Mouse (Mus musculus) spleen, adult 18-20 months (tissue): ENCODE data around the gene Marc1.

Source experiments
- DNase-seq, 2 experiments: peaks; one replicate each; pipeline ENCODE4 v3.0.0; 2022; ENCODE audit warnings: mixed read lengths in 2 of 2

Gene Marc1

DNA sequence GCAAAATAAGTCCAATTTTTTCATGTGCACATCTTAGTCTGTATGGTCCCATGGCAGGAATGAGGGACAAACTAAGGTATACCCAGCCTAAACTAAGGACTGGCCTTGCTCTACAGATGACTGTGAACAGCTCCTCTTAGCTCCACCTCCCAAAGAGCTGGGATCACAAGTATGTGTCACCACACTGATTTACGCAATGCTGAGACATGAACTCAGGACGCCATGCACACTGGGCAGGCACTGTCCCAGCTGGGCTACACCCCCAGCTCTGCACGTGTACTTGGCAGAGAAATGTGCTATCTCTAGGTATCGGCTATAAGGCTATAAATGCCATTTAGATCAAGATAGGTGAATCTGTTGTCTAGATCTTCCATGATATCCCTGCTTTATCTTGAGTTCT, 49.1 kb downstream of the Marc1 start:
- no peak for DNase-seq

DNA sequence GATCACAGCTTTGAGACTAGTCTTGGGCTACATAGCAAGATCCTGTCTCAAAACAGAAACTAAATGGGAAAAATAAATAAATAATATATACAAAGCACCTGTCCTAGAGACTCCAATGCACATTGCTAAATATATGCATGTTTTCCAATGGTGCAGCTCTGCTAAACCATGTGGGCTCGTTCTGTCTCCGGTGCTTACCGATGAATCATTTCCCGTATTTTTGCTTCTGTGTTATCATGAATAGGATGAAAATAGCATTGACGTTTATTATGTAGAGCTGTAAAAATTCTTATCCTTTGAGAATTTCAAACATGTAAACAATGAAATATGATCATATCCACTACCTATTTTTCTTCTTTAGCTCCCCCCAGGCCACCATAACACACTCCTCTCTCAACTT, 58.4 kb downstream of the Marc1 start:
- no peak for DNase-seq

DNA sequence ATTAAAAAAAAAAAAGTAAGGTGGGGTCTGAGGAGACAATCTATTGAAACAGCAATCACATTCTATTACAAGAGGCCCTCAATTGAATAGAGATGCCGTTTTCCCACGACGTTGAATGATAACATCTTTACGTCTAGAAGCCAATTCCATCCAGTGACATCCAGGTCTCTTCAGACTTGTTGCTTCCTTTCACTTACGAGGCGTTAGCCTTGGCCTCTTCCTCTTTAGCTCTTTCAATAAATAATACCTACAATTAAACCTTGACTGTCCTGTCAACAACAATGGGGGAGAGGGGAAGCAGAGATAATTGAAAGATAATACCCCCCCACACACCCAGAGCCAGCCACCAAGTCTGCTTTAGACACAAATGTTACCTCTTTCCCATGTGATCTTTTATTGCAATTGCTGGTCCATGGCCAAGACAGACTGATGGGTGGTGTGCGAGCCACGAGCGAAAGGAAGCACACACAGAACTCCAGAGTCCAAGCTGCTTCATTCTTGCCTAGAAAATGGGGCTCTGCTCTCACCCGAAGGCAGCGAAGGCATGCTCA, 60.9 kb downstream of the Marc1 start:
- DNase-seq: no peak

DNA sequence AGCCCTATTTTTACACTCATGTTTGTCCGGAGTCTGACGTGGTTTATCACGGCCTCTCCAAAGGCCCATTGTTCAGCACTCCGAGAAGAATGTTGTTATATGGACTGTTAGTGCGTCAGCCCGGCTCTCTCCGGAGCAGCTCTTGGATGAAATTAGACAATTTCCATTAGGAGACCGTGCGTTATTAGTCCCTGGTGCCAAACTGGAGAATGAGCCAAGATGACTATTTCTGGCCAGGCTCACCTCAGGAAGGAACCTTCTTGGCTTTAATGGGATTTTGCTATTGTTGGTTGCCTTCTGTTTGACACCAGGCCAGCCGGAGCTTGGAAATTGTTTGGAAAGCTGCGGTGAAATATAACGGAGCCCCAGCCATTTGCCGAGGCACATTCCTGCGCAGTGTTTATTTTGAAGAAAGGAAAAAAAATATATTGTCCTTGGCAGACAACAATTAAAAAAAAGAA, 62.4 kb downstream of the Marc1 start:
- no peak for DNase-seq

DNA sequence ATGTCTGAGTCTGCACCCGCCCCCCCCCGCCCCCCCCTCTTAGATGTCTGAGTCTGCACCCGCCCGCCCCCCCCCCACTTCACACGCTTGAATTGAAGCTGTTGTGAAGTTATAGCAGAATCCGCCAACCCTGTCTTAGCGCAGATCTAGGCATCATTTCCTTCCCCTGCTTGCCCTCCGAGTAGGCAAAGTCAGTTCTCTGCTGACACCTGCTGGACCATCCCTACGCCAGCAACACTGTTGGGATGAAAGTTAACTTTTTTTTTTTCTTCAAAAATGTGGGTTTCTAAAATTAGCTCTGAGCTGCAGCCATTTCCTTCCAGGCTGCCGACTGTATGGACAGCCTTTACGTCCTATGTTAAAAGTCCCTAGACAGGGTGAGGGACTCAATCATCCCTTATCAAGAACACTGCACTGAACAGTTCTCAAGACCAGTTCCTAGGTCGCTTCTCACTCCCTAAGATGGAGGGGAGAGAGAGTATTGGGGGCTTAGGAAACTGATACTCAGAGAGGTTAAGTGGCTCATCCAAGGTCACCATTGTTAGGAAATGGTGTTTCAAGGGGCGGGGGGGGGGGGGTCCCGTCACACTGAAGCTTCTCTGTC, 73.1 kb downstream of the Marc1 start:
- DNase-seq: peak; percentile 38 to 57

GRCm38 (mm10) chr1:184737228-184737627, 73.9 kb downstream of the Marc1 start:
- no peak for DNase-seq
